Mouse (Mus musculus): ENCODE results near the gene Tspan2. TPM values are rescaled to one million over a fixed set of nuclear protein-coding genes. Genes with fewer than 3 reads are reported as not detected.

The Tspan2 gene
- 32.3 and 35.3 TPM in 2 replicates for total RNA-seq (2017)

GRCm38 (mm10) chr3:102734313-102735030, at the start of gene Tspan2:
Gene Tspan2 (plus strand): TSS chr3:102734529.
- peak; percentile 36 for ATAC-seq (ENCODE audit: extremely low read depth, insufficient number of reproducible peaks, low FRiP score, poor library complexity, severe bottlenecking)

GRCm38 (mm10) chr3:102686861-102687260, 47.5 kb upstream of the Tspan2 start:
- no peak for ATAC-seq (ENCODE audit: extremely low read depth, insufficient number of reproducible peaks, low FRiP score, poor library complexity, severe bottlenecking)

GRCm38 (mm10) chr3:102687852-102688251, 46.5 kb upstream of the Tspan2 start:
- no peak for ATAC-seq (ENCODE audit: extremely low read depth, insufficient number of reproducible peaks, low FRiP score, poor library complexity, severe bottlenecking)

- ATAC-seq (ENCODE audit: extremely low read depth, insufficient number of reproducible peaks, low FRiP score, poor library complexity, severe bottlenecking) = 0 out of 2 replicates have a peak, but pooled peaks have one; percentile 43
These were observed 42.4 kb upstream of the Tspan2 start for GRCm38 (mm10) chr3:102691802-102692484.

GRCm38 (mm10) chr3:102692758-102693325, 41.5 kb upstream of the Tspan2 start:
- no peak for ATAC-seq (ENCODE audit: extremely low read depth, insufficient number of reproducible peaks, low FRiP score, poor library complexity, severe bottlenecking)

- no peak for ATAC-seq (ENCODE audit: extremely low read depth, insufficient number of reproducible peaks, low FRiP score, poor library complexity, severe bottlenecking)
These were observed 36.2 kb upstream of the Tspan2 start for GRCm38 (mm10) chr3:102698127-102698526.

GRCm38 (mm10) chr3:102701303-102701702, 33.0 kb upstream of the Tspan2 start:
- no peak for ATAC-seq (ENCODE audit: extremely low read depth, insufficient number of reproducible peaks, low FRiP score, poor library complexity, severe bottlenecking)

GRCm38 (mm10) chr3:102701902-102702544, 32.3 kb upstream of the Tspan2 start:
- peak; percentile 87 for ATAC-seq (ENCODE audit: extremely low read depth, insufficient number of reproducible peaks, low FRiP score, poor library complexity, severe bottlenecking)

- ATAC-seq (ENCODE audit: extremely low read depth, insufficient number of reproducible peaks, low FRiP score, poor library complexity, severe bottlenecking) = no peak
These were observed 30.3 kb upstream of the Tspan2 start for GRCm38 (mm10) chr3:102704001-102704401.

- ATAC-seq (ENCODE audit: extremely low read depth, insufficient number of reproducible peaks, low FRiP score, poor library complexity, severe bottlenecking) = no peak
These were observed 25.7 kb upstream of the Tspan2 start for GRCm38 (mm10) chr3:102708599-102708998.

- ATAC-seq (ENCODE audit: extremely low read depth, insufficient number of reproducible peaks, low FRiP score, poor library complexity, severe bottlenecking) = peak; percentile 87
These were observed 19.2 kb upstream of the Tspan2 start for GRCm38 (mm10) chr3:102715066-102715584.

- peak; percentile 37; the same call in 1 of the 2 replicates for ATAC-seq (ENCODE audit: extremely low read depth, insufficient number of reproducible peaks, low FRiP score, poor library complexity, severe bottlenecking)
These were observed 18.5 kb upstream of the Tspan2 start for GRCm38 (mm10) chr3:102715839-102716238.

GRCm38 (mm10) chr3:102717586-102718285, 16.6 kb upstream of the Tspan2 start:
- ATAC-seq (ENCODE audit: extremely low read depth, insufficient number of reproducible peaks, low FRiP score, poor library complexity, severe bottlenecking) = no peak

- ATAC-seq (ENCODE audit: extremely low read depth, insufficient number of reproducible peaks, low FRiP score, poor library complexity, severe bottlenecking) = no peak
These were observed 11.2 kb upstream of the Tspan2 start for GRCm38 (mm10) chr3:102723154-102723553.

GRCm38 (mm10) chr3:102723841-102724570, 10.3 kb upstream of the Tspan2 start:
- ATAC-seq (ENCODE audit: extremely low read depth, insufficient number of reproducible peaks, low FRiP score, poor library complexity, severe bottlenecking) = peak; percentile 28; the same call in 1 of the 2 replicates

GRCm38 (mm10) chr3:102724798-102725459, 9.4 kb upstream of the Tspan2 start:
- no peak for ATAC-seq (ENCODE audit: extremely low read depth, insufficient number of reproducible peaks, low FRiP score, poor library complexity, severe bottlenecking)

GRCm38 (mm10) chr3:102729416-102729815, 4.9 kb upstream of the Tspan2 start:
- no peak for ATAC-seq (ENCODE audit: extremely low read depth, insufficient number of reproducible peaks, low FRiP score, poor library complexity, severe bottlenecking)

GRCm38 (mm10) chr3:102731112-102731511, 3.2 kb upstream of the Tspan2 start:
- no peak for ATAC-seq (ENCODE audit: extremely low read depth, insufficient number of reproducible peaks, low FRiP score, poor library complexity, severe bottlenecking)

Measured in neutrophil, adult 5-6 weeks (primary cell).